Mouse (Mus musculus) right cerebral cortex, postnatal 36 days (tissue): ENCODE data around the gene Hoxb1.

ENCODE experiments used
- DNase-seq, 2 experiments: peaks; one replicate each; pipeline ENCODE4 v3.0.0; 2022; ENCODE audit warnings: low spot score in 2 of 2, mixed read lengths in 1 of 2

Hoxb1 gene

DNA sequence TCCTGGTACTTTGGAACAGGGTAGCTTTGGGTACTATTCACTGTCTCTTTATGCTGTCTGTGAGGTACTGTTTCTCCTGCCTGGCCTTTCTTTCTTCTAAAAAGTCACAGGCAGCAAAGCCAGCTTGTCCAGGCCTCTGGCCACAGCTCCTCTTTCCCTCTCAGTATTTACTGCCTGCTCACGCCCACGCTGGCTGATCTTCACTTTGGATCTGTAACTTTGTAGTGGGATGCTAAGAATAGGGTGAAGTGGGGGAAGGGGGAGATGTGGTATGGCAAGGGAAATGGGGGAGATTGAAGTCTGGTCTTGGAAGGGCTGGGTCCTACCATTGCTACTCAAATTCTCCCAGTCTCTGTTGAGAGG is 31.6 kb upstream of the Hoxb1 start:
- DNase-seq, result no peak

DNA sequence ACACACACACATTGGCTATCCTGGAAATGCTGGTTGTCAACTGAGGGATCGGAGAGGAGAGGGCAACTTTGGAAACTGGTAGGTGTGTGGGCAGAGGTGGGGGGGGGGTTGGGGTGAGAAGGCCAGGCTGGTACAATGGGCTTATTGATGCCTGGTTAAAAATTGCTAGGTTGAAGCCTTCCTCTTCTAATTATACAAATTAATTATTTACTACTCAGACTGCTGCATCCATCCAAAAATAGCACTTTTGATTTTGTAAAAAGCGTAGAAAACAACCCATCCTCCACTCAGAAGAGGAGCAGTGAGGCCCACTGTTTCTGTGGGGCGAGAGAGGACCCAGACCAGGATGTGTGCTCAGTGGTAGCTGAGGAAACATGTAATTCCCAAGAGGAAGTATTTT is 30.6 kb upstream of the Hoxb1 start:
- DNase-seq, result no peak

DNA sequence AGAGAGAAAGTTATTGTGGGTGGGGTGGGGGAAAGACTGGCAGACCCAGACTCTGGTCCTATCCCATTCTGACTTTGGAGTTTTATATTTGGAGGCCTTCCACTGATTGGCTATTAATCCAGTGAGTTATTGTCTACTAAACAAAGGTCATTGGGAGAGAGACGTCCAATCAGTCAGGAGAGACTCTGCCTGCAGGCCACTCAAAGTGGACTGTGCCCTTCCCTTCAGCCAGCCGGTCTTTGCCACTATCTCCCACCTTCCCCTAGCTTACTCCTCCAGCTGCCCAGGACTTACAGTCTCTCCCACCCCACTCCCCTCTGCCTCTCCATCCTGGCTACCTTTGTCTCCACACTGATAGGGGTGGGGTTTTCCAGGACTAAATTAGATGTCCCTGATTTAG is 29.0 kb upstream of the Hoxb1 start:
- no peak for DNase-seq

DNA sequence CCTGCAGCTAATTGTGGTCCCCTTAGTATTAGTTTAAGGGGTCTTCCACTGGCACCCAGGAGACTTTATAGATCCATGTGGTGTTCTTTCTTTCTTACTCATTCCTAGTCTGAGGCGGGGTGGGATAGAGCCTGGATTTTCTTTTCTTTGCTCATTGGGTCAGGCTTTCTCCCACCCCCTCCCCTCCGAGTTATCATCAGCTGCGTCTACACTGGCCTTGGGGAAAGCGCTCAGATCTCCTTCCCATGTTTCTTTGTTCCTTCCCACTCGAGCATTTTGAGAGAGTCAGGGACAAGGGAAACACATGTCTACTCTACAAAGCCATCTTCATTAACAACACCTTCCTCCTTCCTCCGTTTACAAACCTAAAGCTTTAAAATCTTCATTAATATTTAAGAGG is 28.5 kb upstream of the Hoxb1 start:
- DNase-seq, result no peak

DNA sequence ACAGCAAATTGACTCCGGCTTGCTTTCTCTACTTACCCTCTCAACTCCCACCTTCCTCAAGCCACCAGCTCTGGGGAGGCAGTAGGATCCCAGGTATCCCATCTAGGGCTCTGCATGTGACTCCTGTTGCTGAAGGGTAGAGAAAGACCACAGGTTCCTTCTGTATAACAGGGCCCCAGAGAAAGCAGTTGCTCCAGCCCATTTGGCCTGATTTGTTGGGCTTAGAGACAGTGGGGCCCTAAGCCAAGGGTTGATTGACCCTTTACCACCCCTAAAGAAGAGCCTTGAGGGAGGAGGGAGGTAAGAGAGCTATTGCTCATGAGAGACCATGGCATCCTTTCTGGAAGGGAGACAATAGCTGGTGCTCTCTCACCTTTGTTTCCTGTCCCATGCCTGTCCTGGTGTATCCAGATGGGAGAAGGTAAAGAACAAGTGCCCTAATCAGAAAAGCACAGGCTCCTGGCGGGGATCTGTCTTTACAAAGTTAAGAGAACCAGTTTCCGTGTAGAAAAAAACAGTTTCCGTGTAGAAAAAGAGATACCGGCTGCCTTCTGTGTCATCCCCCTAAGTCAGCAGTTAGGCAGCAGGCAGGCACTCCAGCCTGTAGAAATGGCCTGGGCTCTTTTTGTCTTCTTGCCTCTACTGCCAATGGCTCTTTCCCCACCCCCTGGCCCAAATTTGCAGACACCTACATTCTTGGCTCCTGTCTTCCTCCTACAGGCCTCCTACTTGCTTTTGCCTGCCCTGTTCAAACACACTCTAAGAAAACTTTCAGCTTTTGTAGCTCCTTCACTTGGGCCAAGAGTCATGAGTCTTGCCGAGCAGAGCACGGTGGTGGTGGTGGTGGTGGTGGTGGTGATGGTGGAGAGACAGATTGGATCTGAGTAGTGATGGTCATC is 26.3 kb upstream of the Hoxb1 start:
- DNase-seq, result no peak

DNA sequence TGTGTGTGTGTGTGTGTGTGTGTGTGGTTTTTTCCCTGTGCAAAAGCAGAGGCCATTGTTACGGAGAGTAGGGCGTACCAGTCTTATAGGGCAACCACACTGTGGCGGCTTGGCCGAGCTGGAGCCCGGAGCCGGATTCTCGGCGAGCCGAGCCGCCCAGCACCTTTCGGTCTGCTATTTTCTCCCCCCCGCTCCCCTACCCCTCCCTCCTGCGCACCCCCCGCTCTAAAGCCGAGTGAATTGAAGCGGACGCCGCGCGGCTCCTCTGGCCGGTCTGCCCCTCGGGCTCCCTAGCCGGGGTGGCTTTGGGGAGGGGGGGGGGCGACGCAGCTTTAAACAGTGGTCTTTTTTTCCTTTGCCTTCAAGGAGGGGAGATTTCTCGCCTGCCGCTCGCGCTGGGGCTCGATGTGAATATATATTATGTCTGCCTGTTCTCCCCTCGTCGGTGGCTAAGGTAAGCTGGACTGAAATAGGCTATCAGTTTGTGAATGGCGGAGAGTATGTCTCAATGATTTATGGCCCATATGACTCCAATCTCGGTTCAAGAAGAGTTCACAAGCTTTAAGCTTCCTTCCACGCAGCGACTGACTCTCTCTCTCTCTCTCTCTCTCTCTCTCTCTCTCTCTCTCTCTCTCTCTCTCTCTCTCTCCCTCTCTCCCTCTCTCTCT is 24.7 kb upstream of the Hoxb1 start:
- no peak for DNase-seq

DNA sequence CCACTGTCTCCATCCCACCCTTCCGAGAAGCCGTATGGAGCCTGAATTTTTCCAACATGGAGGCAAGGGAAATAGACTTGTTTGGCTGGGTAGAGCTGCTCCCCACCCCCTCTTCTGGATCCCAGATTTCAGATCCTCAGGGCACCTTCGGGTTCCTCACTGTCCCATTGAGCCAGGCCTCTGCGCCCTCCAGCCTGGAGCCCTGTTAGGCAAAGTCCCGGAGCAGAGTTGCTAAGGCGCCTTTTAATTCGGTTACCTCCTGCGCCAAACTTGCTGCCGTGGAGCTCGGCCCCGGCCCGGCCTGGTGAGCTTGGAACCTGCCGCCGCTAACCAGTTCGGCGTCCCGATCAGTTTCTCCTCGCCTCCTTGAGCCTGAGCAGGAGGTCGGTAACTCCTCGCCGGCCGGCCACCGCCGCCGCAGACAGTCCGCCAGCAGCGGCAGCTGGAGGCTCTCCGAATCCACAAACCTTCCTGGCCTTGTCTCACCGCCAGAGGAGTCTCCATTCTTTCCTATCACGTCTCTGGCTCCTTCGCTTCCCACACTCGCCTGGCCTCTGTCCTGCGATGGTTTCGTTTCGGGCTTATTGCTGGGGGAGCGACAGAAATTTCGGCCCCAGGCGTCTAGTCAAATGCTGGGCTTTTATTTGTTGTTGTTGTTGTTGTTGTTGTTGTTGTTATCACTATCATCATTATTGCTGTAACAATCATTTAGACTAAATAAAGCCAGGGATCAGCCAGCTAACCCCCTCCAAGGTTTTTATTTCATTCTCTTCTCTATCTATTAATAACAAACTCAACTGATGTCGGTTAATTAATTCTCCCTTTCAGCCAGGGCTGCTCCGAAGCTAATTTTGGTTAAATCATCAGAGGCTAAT is 23.6 kb upstream of the Hoxb1 start:
- DNase-seq, result no peak

DNA sequence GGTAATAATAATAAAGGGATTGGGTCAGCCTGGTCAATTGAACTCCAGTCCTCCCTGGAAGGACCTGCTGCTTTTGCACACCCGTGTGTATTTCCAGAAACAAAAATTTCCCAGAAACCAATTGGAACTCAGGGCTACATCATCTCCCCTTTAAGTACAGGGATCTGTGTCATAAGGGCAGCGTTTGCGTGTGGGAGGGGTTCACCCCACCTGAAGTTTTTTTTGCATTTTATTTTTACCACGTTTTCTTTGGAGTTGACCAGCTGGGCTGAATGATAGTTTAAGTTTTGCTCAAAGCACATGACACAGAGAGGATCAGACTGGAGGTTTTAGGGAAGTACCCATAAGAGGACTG is 23.0 kb upstream of the Hoxb1 start:
- DNase-seq, result no peak

DNA sequence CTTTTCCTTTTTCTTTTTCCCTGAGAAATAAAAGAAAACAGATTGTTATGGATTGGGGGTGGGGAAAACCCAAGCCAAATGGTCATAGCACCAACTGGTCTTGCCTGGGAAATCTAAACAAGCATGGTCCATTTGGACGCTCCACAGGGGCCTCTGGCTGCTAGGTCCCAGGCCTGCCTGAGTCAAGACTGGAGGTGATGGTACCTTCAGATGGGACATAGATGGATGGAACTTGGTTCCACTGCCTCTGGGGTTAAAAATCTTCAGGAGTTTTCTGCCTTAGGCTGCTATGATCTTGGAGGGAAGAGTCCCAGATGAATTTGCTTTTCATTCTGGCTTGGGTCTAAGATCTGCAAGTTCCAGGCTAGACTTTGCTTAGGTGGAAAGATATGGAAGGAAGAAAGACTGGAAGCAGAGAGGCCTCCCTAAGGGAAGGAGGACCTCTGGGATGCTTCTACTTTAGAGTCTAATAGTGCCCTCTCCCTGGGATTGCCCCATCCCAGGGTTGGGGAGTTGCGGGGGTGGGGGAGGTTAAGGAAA is 22.3 kb upstream of the Hoxb1 start:
- no peak for DNase-seq

DNA sequence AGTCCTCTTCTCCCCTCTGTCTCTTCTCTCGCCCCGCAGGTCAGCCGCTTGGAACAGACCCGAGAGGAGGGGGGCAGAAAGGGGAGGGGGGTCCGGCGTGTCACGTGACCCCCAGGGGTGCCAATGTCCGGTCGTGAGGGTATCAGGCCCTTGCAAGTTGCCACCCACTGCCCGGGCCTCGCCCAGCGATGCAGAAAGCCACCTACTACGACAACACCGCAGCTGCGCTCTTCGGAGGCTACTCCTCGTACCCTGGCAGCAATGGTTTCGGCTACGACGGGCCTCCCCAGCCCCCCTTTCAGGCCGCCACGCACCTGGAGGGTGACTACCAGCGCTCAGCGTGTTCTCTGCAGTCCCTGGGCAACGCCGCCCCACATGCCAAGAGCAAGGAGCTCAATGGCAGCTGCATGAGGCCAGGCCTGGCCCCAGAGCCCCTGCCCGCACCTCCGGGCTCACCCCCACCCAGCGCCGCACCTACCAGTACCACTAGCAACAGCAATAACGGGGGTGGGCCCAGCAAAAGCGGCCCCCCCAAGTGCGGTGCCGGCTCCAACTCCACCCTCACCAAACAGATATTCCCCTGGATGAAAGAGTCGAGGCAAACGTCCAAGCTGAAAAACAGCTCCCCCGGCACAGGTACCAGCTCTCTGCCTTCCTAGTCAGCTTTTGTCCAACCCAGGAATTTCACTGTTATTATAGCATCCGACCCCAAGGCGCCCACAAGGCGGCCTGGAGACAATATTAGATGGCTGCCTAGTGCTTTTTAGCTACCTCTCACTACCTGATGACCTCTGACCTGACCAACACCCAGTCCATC is 21.3 kb upstream of the Hoxb1 start:
- DNase-seq, result no peak

DNA sequence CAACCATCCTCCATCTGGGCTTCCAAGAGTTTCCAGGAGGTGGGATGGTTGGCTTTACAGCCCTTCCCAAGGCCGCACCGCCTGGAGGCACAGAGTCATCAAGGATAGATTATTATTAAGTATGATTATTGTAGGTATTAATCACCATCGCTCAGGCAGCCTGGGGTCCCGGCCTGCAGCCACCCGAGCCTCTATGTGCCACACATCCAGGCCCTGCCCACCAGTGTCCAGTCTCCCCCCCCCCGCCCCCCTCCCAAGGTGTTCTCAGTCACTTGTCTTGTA is 20.7 kb upstream of the Hoxb1 start:
- DNase-seq, result no peak

DNA sequence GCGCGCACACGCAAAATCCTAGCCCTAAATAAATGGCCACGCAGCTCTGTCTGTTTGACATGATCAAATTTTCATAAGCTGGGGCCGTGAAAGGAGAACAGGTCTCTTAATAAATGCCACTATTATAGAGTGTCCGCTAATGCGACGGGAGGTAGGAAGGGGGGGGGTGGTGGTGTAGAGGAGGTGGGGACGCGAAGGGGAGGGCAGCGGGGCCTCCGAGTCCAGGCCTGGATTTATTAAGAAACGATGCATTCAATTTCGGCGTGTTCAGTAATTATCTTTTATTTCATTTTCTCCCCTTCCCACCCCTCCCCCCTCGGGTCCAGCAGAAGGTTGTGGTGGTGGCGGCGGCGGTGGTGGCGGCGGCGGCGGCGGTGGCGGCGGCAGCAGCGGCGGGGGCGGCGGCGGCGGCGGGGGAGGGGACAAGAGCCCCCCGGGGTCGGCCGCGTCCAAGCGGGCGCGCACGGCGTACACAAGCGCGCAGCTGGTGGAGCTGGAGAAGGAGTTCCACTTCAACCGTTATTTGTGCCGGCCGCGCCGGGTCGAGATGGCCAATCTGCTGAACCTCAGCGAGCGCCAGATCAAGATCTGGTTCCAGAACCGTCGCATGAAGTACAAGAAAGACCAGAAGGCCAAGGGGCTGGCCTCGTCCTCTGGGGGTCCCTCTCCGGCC is 20.2 kb upstream of the Hoxb1 start:
- DNase-seq, result no peak

DNA sequence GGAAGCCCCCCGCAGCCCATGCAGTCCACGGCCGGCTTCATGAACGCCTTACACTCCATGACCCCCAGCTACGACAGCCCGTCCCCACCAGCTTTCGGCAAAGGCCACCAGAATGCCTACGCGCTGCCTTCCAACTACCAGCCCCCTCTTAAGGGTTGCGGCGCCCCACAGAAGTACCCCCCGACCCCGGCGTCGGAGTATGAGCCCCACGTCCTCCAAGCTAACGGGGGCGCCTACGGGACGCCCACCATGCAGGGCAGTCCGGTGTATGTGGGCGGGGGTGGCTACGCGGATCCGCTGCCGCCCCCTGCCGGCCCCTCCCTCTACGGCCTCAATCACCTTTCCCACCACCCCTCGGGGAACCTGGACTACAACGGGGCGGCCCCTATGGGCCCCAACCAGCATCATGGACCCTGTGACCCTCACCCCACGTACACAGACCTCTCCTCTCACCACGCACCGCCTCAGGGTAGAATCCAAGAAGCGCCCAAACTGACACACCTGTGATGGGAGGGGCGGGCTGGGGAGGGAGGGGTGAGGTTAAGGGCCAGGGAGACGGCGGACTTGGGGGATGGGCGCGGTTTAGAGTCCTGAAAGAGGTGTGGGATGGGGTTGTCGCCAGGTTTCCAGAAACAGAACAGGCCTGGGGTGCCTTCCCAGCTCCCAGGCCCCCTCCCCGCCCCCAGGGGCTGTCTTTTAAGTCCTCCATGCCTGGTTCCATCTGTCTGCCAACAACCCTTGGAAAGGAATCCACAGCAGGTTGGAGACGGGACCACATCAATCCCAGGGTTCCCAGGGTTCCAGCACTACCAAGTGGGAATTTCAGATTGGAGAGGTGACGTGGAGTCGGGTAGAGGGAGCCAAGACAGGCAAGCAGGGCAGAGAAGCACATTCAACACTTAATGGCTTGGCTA is 19.4 kb upstream of the Hoxb1 start:
- no peak for DNase-seq

DNA sequence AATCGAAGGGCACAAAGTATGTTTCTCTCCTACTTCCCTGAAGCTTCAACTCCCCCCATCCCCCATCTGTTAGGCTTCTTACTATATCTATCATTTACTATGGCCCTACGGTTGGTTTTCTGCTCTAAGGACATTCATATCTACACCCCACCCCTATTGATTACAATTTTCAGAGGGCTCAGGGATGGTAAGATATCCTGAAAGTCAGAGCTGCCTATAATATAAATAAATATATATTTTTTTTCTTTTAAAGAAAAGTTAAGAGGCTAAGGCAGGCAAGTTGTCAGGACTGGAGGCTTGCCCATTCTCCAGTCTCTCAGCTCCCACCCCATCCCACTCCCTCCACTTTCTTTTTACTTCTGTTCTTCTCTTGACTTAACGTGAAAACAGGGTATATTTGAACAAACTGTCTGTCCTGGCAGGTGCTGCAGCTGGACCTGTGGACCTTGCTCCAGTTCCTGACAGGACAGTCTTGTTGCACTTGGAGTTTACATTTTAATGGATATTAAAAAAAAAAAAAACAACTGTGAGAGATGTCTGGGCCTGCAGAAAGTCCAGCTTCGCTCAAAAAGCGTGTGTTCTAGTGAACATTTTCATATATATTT is 18.5 kb upstream of the Hoxb1 start:
- no peak for DNase-seq

DNA sequence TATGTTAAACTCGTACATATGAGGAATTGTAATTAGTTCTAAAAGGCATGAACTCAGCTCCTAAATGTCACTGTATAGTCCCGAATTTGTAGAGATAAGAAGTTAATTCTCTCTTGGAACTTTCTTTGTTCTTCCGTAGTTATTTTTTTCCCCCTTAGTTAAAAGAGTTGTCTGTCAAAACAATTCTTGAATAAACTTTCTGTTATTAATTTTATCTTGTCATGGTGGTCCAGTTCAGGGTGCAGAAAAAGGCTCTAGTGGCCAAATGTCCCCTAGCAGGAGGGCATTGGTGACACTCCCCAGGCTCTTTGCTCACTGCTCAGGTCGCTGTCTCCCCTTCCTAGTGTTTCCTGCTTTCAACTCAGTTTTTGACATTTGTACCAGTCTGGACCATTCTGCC is 17.8 kb upstream of the Hoxb1 start:
- no peak for DNase-seq

DNA sequence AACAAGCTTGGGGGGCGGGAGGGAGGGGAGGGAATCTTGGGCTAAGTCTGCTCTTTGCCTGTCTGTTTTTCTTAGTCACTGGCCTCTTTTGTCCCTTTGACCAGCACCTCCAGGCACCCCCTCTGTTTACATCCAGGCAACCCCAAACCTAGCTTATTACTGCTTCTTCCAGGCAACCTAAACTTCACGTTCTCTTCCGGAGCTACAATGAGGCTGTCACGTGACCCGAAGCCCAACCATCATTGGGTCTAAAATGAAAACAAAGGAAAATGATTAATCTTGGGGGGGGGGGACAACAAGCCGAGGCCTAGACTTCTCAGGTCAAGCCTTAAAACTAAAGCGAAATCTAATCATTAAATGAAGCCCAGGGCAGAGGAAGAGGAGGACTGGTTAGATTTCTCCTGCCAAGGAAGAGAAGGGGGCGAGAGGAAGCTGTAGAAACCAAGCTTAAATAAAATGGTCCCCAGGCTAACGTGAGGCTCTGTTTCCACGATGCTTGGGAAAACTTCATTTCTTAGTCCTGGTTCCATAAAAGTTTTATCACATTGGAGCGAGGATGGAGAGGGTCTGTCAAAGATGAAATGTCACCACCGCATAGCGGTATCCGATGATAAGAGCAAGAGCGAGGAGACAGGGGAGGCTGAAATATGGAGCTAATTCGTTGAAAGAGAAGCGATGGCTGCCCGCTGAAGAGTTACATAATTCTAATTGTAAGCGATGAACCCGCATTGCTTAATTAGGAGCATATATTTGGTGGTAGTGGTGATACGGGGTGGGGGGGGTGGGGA is 17.2 kb upstream of the Hoxb1 start:
- DNase-seq, result no peak

DNA sequence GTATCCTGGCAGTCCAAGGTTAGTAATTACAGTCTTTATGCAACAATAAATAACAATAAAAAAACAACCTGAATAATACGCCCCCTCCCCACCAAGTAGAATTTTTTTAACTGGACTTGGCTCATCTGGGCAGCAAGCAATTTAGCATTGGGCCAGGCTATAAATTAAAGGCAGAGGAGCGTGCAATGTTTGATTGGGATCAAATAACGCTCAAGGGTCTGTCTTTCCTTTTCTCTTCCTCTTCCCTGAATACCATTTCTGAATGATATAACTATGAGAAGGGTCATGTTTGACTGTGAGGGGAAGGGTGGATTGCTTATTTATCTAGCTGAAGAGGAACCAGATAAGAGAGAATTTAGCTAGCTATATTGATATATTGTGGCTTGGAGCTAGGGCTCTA is 16.6 kb upstream of the Hoxb1 start:
- DNase-seq, result no peak

DNA sequence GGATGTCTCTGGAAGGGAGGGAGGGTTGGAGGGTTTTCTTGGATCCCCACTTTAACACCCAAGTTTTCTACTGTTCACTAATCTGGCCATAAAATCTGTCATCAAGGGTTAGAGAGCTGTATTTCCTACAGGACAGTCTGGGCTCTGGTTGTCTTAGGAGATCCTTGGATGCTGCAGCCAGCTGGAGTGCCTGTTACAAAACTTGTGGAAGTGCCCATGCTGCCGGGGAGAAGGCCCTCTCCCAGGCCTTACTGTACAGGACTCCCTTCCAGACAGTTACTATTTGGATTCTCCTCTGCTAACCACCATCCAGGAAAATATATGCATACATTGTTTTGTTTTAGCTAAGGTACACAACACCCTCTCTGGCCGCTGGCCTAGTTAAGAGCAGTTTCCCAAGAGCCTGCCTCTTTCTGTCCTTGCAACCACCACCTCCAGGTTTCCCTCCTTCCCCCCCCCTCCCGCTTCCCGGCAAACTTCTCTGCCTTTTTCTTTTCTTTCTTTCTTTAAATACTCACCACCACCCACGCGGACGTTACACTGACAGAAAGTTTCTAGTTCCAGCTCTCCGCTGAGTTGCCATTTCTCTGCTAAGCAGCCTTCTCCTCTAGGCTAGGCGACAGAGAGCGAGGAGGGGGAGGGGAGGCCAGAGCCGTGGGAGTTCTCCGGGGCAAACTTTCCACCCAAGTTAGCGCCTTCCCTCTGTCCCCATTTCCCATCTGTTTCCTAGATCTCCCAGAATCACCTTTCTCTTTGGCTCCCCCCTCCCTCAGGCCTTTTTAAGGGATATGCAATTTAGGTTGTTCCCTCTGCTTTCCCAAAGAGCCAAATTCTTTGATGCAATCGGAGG is 15.8 kb upstream of the Hoxb1 start:
- no peak for DNase-seq
